Mouse (Mus musculus) embryonic facial prominence, embryonic 13.5 days (tissue): ENCODE measurements around the gene Mycl. TPM values are rescaled to one million over a fixed set of nuclear protein-coding genes. Genes with fewer than 3 reads are reported as not detected.

ENCODE experiments used
- ATAC-seq: fragments of 200-750 bp; cut with Nextera tagmentation; 2 replicates; pipeline ENCODE4 v1.8.0; 2017; ENCODE audit warnings: low read depth; ENCODE audit not compliant: insufficient number of reproducible peaks, insufficient read depth, low FRiP score, low TSS enrichment
- H3K27ac ChIP-seq: fragments of 300-500 bp; sonication (generic); 2 replicates; pipeline ENCODE4 v1.5.1; 2015; ENCODE audit warnings: moderate library complexity, mild to moderate bottlenecking, inconsistent platforms
- H3K27me3 ChIP-seq: fragments of 300-500 bp; sonication (generic); 2 replicates; pipeline ENCODE4 v1.6.1; 2015; ENCODE audit warnings: mild to moderate bottlenecking, inconsistent platforms
- H3K36me3 ChIP-seq: fragments of 300-500 bp; sonication (generic); 2 replicates; pipeline ENCODE4 v1.6.1; 2015; ENCODE audit warnings: mild to moderate bottlenecking, inconsistent platforms
- H3K4me1 ChIP-seq: fragments of 300-500 bp; sonication (generic); 2 replicates; pipeline ENCODE4 v1.6.1; 2015; ENCODE audit warnings: inconsistent platforms
- H3K4me2 ChIP-seq: fragments of 300-500 bp; sonication (generic); 2 replicates; pipeline ENCODE4 v1.6.1; 2015; ENCODE audit warnings: moderate library complexity, mild to moderate bottlenecking, inconsistent platforms
- H3K4me3 ChIP-seq: fragments of 300-500 bp; sonication (generic); 2 replicates; pipeline ENCODE4 v1.5.1; 2015; ENCODE audit warnings: mild to moderate bottlenecking, inconsistent platforms
- H3K9ac ChIP-seq: fragments of 300-500 bp; sonication (generic); 2 replicates; pipeline ENCODE4 v1.6.1; 2015; ENCODE audit warnings: mild to moderate bottlenecking, inconsistent platforms
- H3K9me3 ChIP-seq: fragments of 300-500 bp; sonication (generic); 2 replicates; pipeline ENCODE4 v1.6.1; 2016; ENCODE audit warnings: inconsistent platforms
- WGBS: fragments of 180-500 bp; shearing (Covaris S2); methylation state at CpG from one replicate; pipeline ENCODE4 v1.1.7; 2015; ENCODE audit warnings: mixed read lengths; 5-methylcytosine and 5-hydroxymethylcytosine counted together
- polyA plus RNA-seq: library from polyadenylated mRNA; unstranded; fragments of >200 nt; fragmentation: Nextera tagmentation; extraction: Ambion mirVana; gene quantifications from 2 replicates; pipeline ENCODE4 v1.2.1, GENCODE M21; 2015

Mycl gene
- polyA plus RNA-seq, 1 experiment from 2014 or later = 33.4 TPM

DNA sequence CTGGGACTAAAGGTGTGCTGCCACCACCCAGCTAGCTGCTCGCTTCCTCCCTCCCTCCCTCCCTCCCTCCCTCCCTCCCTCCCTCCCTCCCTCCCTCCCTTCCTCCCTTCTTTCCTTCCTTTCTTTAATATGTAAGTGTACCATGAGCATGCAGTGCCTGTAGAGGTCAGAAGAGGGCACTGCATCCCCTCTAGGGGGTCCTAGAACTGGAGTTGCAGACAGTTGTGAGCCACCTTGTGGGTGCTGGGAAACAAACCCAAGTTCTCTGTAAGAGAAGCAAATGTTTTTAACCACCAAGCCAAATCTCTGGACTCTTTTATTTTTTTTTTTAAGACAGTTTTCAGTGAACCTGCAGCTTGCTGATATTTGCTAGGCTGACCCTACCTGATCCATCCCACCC lies 27.4 kb downstream of the Mycl start:
- H3K4me1 ChIP-seq = peaks cover 13% of the 10 kb centered on the region; the same call in 1 of the 2 replicates
- WGBS = 75% methylated on average over 1 of the region's 1 CpGs
- peaks cover 44% of the 10 kb centered on the region for H3K36me3 ChIP-seq
- no peak for ATAC-seq
- 0 out of 2 replicates have a peak, but pooled peaks cover 2% of the 10 kb centered on the region for H3K9me3 ChIP-seq
- H3K4me3 ChIP-seq = no peak overlapping the region
- H3K27me3 ChIP-seq = no peaks in the 10 kb centered on the region
- H3K27ac ChIP-seq = no peak overlapping the region
- H3K9ac ChIP-seq = no peak overlapping the region
- H3K4me2 ChIP-seq = no peak overlapping the region

- no peaks in the 10 kb centered on the region for H3K4me1 ChIP-seq
- no peak overlapping the region for H3K27ac ChIP-seq
- no peaks in the 10 kb centered on the region for H3K27me3 ChIP-seq
- H3K4me2 ChIP-seq = no peak overlapping the region
- WGBS = 83% methylated on average over 2 of the region's 2 CpGs
- no peak overlapping the region for H3K9ac ChIP-seq
- 0 out of 2 replicates have a peak, but pooled peaks cover 2% of the 10 kb centered on the region for H3K9me3 ChIP-seq
- no peak overlapping the region for H3K4me3 ChIP-seq
- H3K36me3 ChIP-seq = peaks cover 49% of the 10 kb centered on the region
- no peak for ATAC-seq
Observed at GRCm38 (mm10) chr4:123025418-123025817, 30.0 kb downstream of the Mycl start.

DNA sequence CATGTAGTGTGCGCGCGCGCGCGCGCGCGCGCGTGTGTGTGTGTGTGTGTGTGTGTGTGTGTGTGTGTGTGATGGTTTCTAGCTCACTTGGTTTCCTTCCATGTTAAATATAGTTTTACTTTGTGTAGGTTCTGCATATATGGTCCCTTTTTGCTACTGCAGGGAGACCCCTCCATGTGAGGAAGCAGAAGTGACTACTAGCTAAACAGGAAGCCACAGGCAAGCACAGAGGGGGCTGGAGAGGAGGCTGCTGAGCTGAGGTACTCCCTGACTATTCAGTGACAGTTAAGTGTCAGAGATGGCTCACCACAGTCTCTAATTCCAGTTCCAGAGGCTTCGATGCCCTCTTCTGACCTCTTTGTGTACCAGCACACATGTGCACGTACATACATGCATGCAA lies 30.7 kb downstream of the Mycl start:
- ATAC-seq = no peak
- no peaks in the 10 kb centered on the region for H3K4me1 ChIP-seq
- H3K4me3 ChIP-seq = no peak overlapping the region
- no peak overlapping the region for H3K4me2 ChIP-seq
- no peak overlapping the region for H3K27ac ChIP-seq
- peaks cover 52% of the 10 kb centered on the region for H3K36me3 ChIP-seq
- no peaks in the 10 kb centered on the region for H3K27me3 ChIP-seq
- no peak overlapping the region for H3K9ac ChIP-seq
- 0 out of 2 replicates have a peak, but pooled peaks cover 2% of the 10 kb centered on the region for H3K9me3 ChIP-seq
- 94% methylated on average over 13 of the region's 13 CpGs for WGBS

DNA sequence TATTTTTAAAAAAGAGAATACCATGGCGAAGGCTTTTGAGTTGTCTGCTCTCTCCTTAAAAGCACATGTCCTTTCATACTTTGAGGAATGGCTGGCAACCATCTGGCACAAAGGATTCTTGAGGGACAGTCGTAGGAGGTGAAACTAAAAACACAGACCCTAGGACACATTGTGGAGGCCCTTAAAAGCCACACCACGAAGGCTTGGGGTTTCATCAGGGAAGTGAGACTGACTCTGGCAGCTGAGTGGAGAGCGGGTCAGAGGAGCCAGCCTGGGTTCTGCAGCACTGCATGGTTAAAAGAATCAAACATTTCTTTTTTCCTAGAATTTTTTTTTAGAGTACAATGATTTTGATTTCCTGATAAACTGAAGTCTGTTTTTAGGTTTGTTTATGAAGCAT lies 31.1 kb downstream of the Mycl start:
- H3K4me2 ChIP-seq = no peak overlapping the region
- H3K27me3 ChIP-seq = no peaks in the 10 kb centered on the region
- no peak overlapping the region for H3K4me3 ChIP-seq
- ATAC-seq = no peak
- WGBS = 78% methylated on average over 4 of the region's 4 CpGs
- no peak overlapping the region for H3K9ac ChIP-seq
- peaks cover 52% of the 10 kb centered on the region for H3K36me3 ChIP-seq
- H3K27ac ChIP-seq = no peak overlapping the region
- H3K4me1 ChIP-seq = no peaks in the 10 kb centered on the region
- 0 out of 2 replicates have a peak, but pooled peaks cover 2% of the 10 kb centered on the region for H3K9me3 ChIP-seq

DNA sequence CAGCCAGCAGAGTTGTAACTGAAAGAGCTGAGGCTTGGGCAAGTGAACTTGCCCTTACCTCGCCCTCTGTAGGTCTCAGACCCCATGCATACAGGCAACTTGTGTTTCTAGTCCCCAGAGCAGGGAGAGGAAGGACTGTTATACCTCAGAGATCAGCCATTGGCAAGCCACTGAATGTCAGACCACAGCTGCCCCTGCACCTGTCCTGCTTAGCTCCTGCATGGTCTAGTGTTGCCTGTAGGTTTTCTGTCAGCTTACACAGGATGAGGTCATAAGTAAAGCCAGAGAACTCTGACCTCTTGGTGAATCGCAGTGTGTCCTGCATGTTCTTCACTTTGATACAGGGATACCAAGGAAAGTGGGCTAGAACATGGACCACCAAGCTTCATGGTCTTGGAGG lies 39.4 kb downstream of the Mycl start:
- ATAC-seq = no peak
- no peak overlapping the region for H3K9ac ChIP-seq
- H3K4me1 ChIP-seq = peaks cover 5% of the 10 kb centered on the region; the same call in 1 of the 2 replicates
- no peaks in the 10 kb centered on the region for H3K27me3 ChIP-seq
- H3K36me3 ChIP-seq = peaks cover 33% of the 10 kb centered on the region
- H3K4me2 ChIP-seq = no peak overlapping the region
- H3K9me3 ChIP-seq = no peaks in the 10 kb centered on the region
- no peak overlapping the region for H3K27ac ChIP-seq
- no peak overlapping the region for H3K4me3 ChIP-seq
- whole genome bisulfite sequencing = 93% methylated on average over 2 of the region's 2 CpGs

DNA sequence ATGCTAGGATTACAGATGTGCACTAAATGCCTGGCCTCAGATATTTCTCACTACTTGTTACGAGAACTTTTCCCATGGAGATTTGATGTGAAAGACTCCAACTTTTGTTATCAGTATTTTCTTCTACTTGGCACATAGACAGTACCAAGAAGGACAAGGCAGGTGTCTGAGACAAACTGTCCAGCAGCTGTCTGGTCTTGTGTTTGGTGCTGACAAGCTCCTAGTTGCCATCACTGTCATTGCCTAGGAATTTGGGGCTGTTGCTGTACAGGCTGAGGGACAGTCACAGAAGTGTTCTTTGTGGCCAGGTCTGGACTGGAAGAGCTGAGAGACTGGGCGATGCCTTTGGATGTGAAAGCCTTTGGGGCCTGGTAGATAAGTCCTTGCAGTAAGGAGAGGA lies 40.2 kb downstream of the Mycl start:
- H3K36me3 ChIP-seq = peaks cover 32% of the 10 kb centered on the region
- H3K9ac ChIP-seq = no peak overlapping the region
- H3K4me1 ChIP-seq = peaks cover 5% of the 10 kb centered on the region; the same call in 1 of the 2 replicates
- no peak overlapping the region for H3K4me3 ChIP-seq
- no peak for ATAC-seq
- H3K27me3 ChIP-seq = no peaks in the 10 kb centered on the region
- WGBS = 92% methylated on average over 2 of the region's 2 CpGs
- no peaks in the 10 kb centered on the region for H3K9me3 ChIP-seq
- H3K4me2 ChIP-seq = no peak overlapping the region
- H3K27ac ChIP-seq = no peak overlapping the region

DNA sequence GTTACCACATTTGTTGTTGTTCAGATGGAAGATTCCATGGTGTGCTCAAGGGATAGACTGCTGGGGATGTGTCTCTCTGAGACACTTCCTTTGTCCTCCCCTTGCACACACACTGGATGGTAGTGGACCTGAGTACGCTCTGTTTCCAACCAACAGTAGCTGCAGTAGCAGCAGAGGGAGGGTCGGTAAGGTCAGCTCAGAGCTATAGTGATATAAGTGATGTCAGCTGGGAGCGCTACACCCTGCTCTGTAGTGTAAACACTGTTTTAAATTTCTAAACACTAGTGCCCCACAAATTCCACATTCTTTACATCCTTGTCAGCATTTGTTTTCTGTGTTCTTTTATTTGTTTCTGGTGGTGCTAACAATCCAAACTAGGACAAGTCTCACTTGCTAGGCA lies 41.3 kb downstream of the Mycl start:
- ATAC-seq = no peak
- Histone ChIP-seq H3K36me3 (peaks cover 26% of the 10 kb centered on the region), H3K4me1 (peaks cover 5% of the 10 kb centered on the region; the same call in 1 of the 2 replicates), H3K4me2 (no peak overlapping the region), H3K9me3 (no peaks in the 10 kb centered on the region), H3K4me3 (no peak overlapping the region), H3K27ac (no peak overlapping the region), H3K9ac (no peak overlapping the region), H3K27me3 (no peaks in the 10 kb centered on the region)
- WGBS = 61% methylated on average over 3 of the region's 3 CpGs

- no peak for ATAC-seq
- Histone ChIP-seq H3K4me1 (peaks cover 5% of the 10 kb centered on the region; the same call in 1 of the 2 replicates), H3K27me3 (no peaks in the 10 kb centered on the region), H3K36me3 (peaks cover 44% of the 10 kb centered on the region), H3K9me3 (no peaks in the 10 kb centered on the region), H3K4me2 (no peak overlapping the region), H3K27ac (no peak overlapping the region), H3K9ac (no peak overlapping the region), H3K4me3 (no peak overlapping the region)
- WGBS = 93% methylated on average over 6 of the region's 6 CpGs
Observed at GRCm38 (mm10) chr4:123041131-123041530, 45.7 kb downstream of the Mycl start.

- WGBS = 77% methylated on average over 1 of the region's 1 CpGs
- Histone ChIP-seq H3K4me3 (no peak overlapping the region), H3K9ac (no peak overlapping the region), H3K9me3 (no peaks in the 10 kb centered on the region), H3K27ac (no peak overlapping the region), H3K4me1 (no peaks in the 10 kb centered on the region), H3K27me3 (no peaks in the 10 kb centered on the region), H3K4me2 (no peak overlapping the region), H3K36me3 (peaks cover 63% of the 10 kb centered on the region)
- ATAC-seq = no peak
Observed at GRCm38 (mm10) chr4:123043858-123044257, 48.4 kb downstream of the Mycl start.

DNA sequence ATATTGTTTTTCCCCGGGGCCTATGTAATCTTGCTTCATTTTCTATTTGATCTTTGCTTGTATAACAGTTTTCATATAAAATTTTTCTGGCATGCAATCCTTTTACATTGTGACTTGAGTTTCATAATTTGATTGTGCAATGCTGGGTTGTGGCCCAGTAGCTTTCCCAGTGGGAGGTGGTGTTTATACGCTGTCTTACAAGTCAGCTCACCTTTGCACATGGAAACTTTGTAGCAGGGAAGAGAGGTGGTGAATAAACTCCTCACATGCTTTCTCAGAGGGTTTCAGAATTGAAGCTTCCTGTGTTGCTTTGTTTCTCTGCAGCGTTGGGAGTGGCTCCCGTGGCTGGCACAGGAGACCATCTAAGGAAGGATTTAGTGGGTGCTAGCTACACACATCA lies 49.4 kb downstream of the Mycl start:
- ATAC-seq = no peak
- Histone ChIP-seq H3K27me3 (no peaks in the 10 kb centered on the region), H3K27ac (peak overlapping the region; percentile 0; the same call in 1 of the 2 replicates), H3K9me3 (no peaks in the 10 kb centered on the region), H3K4me3 (no peak overlapping the region), H3K4me1 (peaks cover under 1% of the 10 kb centered on the region), H3K4me2 (no peak overlapping the region), H3K36me3 (peaks cover 65% of the 10 kb centered on the region), H3K9ac (no peak overlapping the region)
- 87% methylated on average over 4 of the region's 4 CpGs for WGBS

DNA sequence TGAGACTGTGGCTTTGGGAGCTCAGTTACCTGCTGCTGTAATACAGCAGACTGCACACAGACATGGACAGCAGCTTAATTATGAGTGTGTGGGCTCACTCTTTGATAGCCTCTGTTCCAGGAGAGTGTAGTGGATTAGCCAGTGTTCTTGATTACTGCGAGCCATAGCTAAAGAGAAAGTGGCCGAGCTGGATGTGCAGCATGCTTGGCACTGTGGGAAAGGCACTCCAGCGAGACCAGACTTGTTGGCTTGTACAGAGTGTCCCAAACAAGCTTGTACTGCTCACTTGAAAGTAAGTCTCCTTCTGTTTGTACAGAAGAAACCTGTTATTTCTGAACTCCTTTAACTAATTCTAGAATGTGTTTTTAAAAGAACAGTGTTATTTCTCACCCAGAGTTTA lies 50.8 kb downstream of the Mycl start:
- H3K27me3 ChIP-seq = no peaks in the 10 kb centered on the region
- H3K36me3 ChIP-seq = peaks cover 68% of the 10 kb centered on the region
- peak overlapping the region; percentile 80 for H3K27ac ChIP-seq
- no peaks in the 10 kb centered on the region for H3K9me3 ChIP-seq
- ATAC-seq = 0 out of 2 replicates have a peak, but pooled peaks have one; percentile 63
- H3K4me1 ChIP-seq = peaks cover 15% of the 10 kb centered on the region
- no peak overlapping the region for H3K4me3 ChIP-seq
- WGBS = 70% methylated on average over 3 of the region's 3 CpGs
- H3K4me2 ChIP-seq = no peak overlapping the region
- no peak overlapping the region for H3K9ac ChIP-seq

DNA sequence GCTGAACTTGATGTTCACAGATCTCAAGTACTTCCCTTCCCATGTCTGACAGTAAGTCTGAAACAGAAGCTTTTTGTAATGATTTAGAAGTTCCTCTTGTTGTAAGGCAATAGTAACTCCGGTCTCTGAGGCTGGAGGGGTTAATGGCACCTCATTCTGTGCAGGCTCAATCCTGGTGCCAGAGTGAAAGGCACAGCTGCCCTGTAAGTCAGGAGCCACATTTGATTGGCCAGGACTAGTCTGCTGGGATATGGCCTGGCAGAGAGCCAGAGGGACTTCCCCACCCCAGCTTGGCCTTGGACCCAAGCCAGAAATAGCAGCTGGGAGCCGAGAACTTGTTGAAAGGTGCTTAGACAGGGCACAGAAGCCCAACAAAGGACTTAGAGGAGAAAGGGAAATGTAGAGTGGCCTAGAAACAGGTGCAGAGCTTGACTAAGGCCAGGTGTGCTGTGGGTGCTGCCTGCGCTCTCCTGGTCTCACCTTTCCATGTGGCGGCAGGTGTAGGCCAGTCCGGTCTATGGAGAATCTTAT lies 55.3 kb downstream of the Mycl start:
- peak overlapping the region; percentile 66 for H3K27ac ChIP-seq
- H3K4me2 ChIP-seq = no peak overlapping the region
- H3K36me3 ChIP-seq = peaks cover 81% of the 10 kb centered on the region
- no peak overlapping the region for H3K9ac ChIP-seq
- ATAC-seq = peak; percentile 77; the same call in 1 of the 2 replicates
- no peaks in the 10 kb centered on the region for H3K9me3 ChIP-seq
- peaks cover 17% of the 10 kb centered on the region for H3K4me1 ChIP-seq
- H3K4me3 ChIP-seq = no peak overlapping the region
- 61% methylated on average over 5 of the region's 5 CpGs for WGBS
- no peaks in the 10 kb centered on the region for H3K27me3 ChIP-seq
